Mouse (Mus musculus): ENCODE data around the gene G0s2. TPM values are rescaled to one million over a fixed set of nuclear protein-coding genes. Genes with fewer than 3 reads are reported as not detected.
"Not testable (repeated sequence)": the region's sequence is repeated elsewhere in the genome, so short reads cannot be mapped to it uniquely, and the experiment has no call there.

G0s2 gene
- total RNA-seq, 2 experiments from 2014 or later = 4.7 to 6.2 TPM

GRCm38 (mm10) chr1:193256621-193257098 lies 16.4 kb downstream of the G0s2 start:
- no peak for DNase-seq (ENCODE audit: extremely low spot score in 1 of 2, low spot score in 2 of 2)
- intact Hi-C loops (cut with DNase I) = loop anchor here (2.0 to 5.0 kb wide), 2 partner anchors 68 to 111 kb away; no protein-coding TSS in a partner anchor

- intact Hi-C loops (cut with DNase I) = loop anchor here (2.0 to 5.0 kb wide), 2 partner anchors 69 to 111 kb away; no protein-coding TSS in a partner anchor
- DNase-seq (ENCODE audit: extremely low spot score in 1 of 2, low spot score in 2 of 2) = no peak
These were observed 16.8 kb downstream of the G0s2 start for GRCm38 (mm10) chr1:193256289-193256577.

GRCm38 (mm10) chr1:193255488-193256288 lies 17.3 kb downstream of the G0s2 start:
- peak; percentile 70 for DNase-seq (ENCODE audit: extremely low spot score in 1 of 2, low spot score in 2 of 2)
- intact Hi-C loops (cut with DNase I) = loop anchor here (2.0 to 5.0 kb wide), 3 partner anchors 47 to 112 kb away; no protein-coding TSS in a partner anchor

- no peak for DNase-seq (ENCODE audit: extremely low spot score in 1 of 2, low spot score in 2 of 2)
- intact Hi-C loops (cut with DNase I) = loop anchor here (2.0 to 5.0 kb wide), 2 partner anchors 46 to 112 kb away; no protein-coding TSS in a partner anchor
These were observed 18.0 kb downstream of the G0s2 start for GRCm38 (mm10) chr1:193255032-193255431.

DNA sequence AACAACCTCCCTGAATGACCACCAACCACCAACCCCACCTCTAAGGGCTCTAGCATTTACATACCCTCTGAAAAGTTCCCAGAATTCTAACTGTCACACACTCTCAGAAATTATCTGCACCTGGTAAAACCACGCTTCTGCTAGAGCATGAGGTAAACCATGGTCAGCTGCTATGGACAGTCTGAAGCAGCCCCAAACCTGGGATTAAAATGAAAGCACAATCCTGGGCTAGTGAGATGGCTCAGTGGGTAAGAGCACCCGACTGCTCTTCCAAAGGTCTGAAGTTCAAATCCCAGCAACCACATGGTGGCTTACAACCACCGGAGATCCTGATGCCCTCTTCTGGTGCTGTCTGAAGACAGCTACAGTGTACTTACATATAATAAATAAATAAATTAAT lies 19.1 kb downstream of the G0s2 start:
- not testable (repeated sequence) for DNase-seq (ENCODE audit: extremely low spot score in 1 of 2, low spot score in 2 of 2)
- intact Hi-C loops (cut with DNase I) = loop anchor here (2.0 kb wide), 1 partner anchor 45 kb away; no protein-coding TSS in a partner anchor

- DNase-seq (ENCODE audit: extremely low spot score in 1 of 2, low spot score in 2 of 2) = no peak
These were observed 20.4 kb downstream of the G0s2 start for GRCm38 (mm10) chr1:193252616-193253015.

DNA sequence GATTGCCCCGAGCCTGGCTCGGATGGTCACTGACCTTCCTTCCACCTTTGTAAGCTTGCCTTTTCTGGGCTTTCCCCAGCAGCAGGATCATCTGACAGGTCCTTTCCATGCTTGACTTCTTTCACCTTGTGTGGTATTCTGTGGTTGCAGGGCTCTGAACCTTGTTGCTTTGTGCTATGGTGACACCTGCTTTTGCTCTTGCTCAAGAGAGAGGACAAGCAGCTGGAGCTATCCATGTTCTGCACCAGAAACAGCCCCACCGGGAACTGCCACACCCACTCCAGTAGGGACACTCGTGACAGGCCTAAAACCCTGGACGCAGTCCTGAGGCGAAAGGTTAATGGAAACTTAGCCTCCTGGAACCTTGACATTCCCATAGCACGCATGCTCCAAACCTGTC lies 21.6 kb downstream of the G0s2 start:
- intact Hi-C loops (cut with DNase I) = no loop called here
- no peak for DNase-seq (ENCODE audit: extremely low spot score in 1 of 2, low spot score in 2 of 2)

More at GRCm38 (mm10) chr1:193252616-193253015, 20.4 kb downstream of the G0s2 start:
- intact Hi-C loops (cut with DNase I) = no loop called here

GRCm38 (mm10) chr1:193250026-193250425 lies 23.0 kb downstream of the G0s2 start:
- DNase-seq (ENCODE audit: extremely low spot score in 1 of 2, low spot score in 2 of 2) = no peak
- intact Hi-C loops (cut with DNase I) = no loop called here

DNA sequence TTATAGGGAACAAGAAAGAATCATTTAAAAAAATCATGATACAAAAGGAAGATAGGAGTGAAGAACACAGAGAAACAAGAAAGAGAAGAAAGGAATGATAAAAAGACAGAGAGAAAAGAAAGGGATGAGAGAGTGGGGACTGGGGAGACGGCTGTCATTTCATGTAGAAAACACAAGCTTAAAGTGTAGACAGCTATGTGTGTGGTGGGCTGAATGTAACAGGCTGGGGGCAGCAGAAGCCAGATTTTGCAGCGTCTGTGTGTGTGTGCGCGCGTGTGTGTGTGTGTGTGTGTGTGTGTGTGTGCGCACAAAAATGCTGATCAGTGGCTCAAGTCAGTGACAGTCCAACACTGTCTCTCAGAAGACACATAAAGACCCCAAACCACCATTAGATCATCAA lies 28.8 kb downstream of the G0s2 start:
- no peak for DNase-seq (ENCODE audit: extremely low spot score in 1 of 2, low spot score in 2 of 2)
- intact Hi-C loops (cut with DNase I) = no loop called here

DNA sequence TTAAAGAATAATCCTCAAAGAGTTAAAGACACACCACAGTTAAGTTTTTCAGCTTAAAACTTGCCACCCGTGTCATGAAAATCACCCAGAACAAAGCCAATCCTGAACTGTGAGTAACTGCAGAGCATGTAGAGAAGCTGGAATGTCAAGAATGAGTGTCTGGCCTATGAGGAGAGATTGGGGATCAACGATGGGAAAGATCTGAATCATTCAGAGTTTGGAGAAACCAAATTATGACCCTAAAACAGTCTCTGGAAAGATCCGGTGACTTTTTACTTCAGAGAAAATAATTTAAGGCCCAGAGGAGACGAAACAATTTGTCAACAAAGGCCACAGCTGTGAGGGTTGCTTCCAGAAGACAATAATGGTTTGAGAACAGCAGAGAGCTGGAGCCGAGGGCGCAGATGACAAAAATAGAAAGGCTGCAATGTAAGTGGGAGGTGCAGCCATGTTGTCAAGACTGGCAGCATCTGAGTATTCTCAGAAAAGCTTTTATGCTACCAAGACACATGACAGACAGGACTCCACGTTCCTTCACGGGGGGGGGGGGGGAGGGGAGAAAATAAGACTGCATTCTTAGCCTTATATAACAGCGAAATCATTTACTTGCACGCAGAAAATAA lies 29.3 kb downstream of the G0s2 start:
- intact Hi-C loops (cut with DNase I) = no loop called here
- DNase-seq (ENCODE audit: extremely low spot score in 1 of 2, low spot score in 2 of 2) = no peak

GRCm38 (mm10) chr1:193242863-193243262 lies 30.2 kb downstream of the G0s2 start:
- no peak for DNase-seq (ENCODE audit: extremely low spot score in 1 of 2, low spot score in 2 of 2)

DNA sequence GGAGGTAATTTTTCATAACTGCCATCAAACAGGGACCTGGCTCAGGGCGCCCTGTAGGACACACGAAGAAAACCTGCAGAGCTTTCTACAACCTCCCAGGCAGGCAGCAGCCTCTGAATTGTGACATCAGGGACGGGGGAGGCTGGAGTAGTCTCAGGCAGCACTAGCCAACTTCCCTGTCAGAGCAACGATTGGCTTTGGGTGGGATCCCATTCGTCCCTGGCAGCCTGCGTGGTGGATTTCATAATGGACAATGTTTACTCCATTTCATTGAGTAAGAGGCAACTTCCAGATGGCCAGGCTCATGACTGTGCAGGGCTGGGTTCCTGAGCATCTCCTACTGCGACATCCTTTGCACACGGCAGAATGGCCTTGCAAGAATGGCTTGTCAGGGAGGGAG lies 30.8 kb downstream of the G0s2 start:
- intact Hi-C loops (cut with DNase I) = no loop called here

More at GRCm38 (mm10) chr1:193242863-193243262, 30.2 kb downstream of the G0s2 start:
- intact Hi-C loops (cut with DNase I) = no loop called here

GRCm38 (mm10) chr1:193241436-193241835 lies 31.6 kb downstream of the G0s2 start:
- intact Hi-C loops (cut with DNase I) = no loop called here
- no peak for DNase-seq (ENCODE audit: extremely low spot score in 1 of 2, low spot score in 2 of 2)

More for the DNA sequence above, 30.8 kb downstream of the G0s2 start:
- DNase-seq (ENCODE audit: extremely low spot score in 1 of 2, low spot score in 2 of 2) = peak; percentile 78 to 85

DNA sequence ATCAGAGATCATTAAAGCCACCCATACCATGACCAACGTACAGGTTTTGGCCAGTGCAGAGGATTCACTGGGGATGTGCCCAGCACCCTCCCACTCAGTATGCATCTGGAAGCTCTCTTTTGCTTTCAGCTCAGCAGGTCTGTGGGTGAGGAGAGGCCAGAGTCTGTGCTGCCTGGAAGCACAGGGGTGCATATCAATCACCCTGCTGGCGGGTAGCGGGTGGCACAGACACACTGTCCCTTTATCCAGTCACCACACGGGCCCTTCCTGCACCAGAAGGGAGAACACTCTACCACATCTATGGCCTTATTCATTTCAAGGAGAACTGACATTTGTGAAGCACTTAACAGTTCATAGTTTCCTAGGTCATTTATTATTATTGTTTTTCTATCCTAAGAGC lies 34.6 kb downstream of the G0s2 start:
- DNase-seq (ENCODE audit: extremely low spot score in 1 of 2, low spot score in 2 of 2) = peak in 1 of 2 experiments; percentile 30
- intact Hi-C loops (cut with DNase I) = no loop called here

- intact Hi-C loops (cut with DNase I) = no loop called here
- DNase-seq (ENCODE audit: extremely low spot score in 1 of 2, low spot score in 2 of 2) = no peak
These were observed 38.1 kb downstream of the G0s2 start for GRCm38 (mm10) chr1:193234930-193235329.

GRCm38 (mm10) chr1:193234130-193234645 lies 38.8 kb downstream of the G0s2 start:
- intact Hi-C loops (cut with DNase I) = no loop called here
- DNase-seq (ENCODE audit: extremely low spot score in 1 of 2, low spot score in 2 of 2) = no peak

DNA sequence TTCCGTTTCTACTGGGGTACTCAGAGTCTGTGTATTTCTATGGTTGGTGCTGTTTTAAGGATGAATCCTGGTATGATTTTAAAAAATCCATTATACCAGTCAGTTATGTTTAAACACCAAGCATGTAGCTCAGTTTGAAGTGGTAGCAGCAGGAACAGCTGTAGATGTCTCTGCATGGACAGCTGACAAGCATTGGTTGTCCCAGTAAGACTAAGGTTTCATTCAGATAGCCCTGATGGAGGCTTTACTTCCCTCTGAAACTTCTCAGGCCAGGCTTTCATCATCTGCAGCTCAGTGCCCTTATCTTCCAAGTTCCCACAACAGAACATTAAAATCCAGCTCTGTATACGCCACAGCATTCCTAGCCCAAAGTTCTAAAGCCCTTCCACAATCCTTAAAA lies 40.3 kb downstream of the G0s2 start:
- intact Hi-C loops (cut with DNase I) = no loop called here
- DNase-seq (ENCODE audit: extremely low spot score in 1 of 2, low spot score in 2 of 2) = no peak

DNA sequence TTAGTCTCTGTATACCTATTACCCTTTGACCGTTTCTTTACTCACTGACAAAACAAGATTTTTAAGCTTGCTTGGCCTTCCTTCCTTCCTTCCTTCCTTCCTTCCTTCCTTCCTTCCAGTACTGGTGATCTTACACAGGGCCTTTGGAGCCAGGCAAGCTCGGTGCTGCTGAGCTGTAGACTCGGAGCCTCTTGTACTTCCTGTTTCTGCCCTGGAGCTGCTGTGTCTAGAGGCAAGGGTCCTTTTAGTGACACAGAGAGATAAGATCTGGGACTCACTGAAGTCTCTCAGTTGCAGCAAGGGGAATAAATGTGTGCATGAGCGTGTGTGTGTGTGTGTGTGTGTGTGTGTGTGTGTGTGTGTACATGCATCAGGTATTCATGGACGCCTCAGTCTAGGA lies 42.1 kb downstream of the G0s2 start:
- DNase-seq (ENCODE audit: extremely low spot score in 1 of 2, low spot score in 2 of 2) = no peak
- intact Hi-C loops (cut with DNase I) = no loop called here

DNA sequence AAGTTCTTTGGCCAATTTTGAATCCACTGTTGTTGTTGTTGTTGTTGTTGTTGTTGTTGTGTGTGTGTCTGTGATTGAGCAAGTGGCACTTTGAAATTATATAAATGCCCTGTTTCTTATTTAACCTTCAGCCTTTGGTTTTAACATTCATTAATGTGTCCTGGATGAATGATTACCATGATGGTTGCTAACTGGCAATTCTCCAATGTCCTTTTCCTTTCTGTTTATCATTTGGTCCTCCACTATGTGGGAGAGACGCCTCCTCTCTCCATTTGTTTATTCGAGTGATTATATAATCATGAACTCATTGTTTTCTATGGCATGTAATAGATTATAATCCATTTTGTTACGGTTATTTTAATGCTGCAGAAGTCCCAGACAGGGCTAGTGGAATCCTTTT lies 42.5 kb downstream of the G0s2 start:
- intact Hi-C loops (cut with DNase I) = no loop called here

GRCm38 (mm10) chr1:193229570-193229969 lies 43.4 kb downstream of the G0s2 start:
- intact Hi-C loops (cut with DNase I) = no loop called here

More for the DNA sequence above, 42.5 kb downstream of the G0s2 start:
- no peak for DNase-seq (ENCODE audit: extremely low spot score in 1 of 2, low spot score in 2 of 2)

More at GRCm38 (mm10) chr1:193229570-193229969, 43.4 kb downstream of the G0s2 start:
- DNase-seq (ENCODE audit: extremely low spot score in 1 of 2, low spot score in 2 of 2) = no peak

All from left cerebral cortex, postnatal 10 days (tissue).